Mouse (Mus musculus) spleen, postnatal 10 days (tissue): ENCODE data around the gene Cgnl1.

Experiments used
- DNase-seq, 2 experiments: peaks; one replicate each; pipeline ENCODE4 v3.0.0; 2021 to 2022; ENCODE audit warnings: low spot score in 2 of 2

The Cgnl1 gene

DNA sequence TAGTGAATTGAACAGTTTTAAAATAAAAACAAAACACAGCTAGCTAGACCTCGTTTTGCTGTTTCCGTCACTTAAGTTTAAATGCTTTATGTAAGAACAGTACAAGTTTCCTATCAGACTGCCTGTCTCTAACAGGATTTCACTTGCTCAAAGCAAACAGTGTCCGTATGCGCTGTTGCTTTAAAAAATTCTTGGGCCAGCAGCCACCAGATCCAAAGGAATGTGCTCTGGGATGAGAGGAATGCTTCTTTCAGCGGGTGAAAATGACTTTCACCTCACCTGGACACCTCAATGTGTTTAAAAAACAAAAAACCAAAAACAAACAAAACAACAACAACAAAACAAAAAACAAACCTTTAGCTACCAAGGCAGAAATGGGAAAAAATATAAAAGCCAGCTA lies 54.4 kb downstream of the Cgnl1 start:
- no peak for DNase-seq

DNA sequence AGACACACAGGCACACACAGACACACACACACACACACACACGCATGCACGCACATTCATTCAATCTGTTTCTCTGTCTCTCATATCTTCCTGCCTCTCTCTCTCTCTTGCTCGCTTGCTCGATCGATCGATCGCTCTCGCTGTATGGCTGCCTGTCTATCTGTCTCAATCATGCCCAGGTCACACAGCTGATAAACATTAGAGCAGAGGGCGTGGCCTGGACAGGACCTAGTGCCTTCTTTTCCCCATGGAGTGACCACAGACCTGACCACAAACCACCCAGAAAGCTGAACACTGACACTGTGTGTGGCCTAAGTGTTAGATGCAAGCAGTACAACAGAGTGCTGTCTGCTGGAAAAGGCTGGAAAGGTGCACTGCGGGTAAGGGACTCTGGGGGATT lies 60.6 kb downstream of the Cgnl1 start:
- no peak for DNase-seq

DNA sequence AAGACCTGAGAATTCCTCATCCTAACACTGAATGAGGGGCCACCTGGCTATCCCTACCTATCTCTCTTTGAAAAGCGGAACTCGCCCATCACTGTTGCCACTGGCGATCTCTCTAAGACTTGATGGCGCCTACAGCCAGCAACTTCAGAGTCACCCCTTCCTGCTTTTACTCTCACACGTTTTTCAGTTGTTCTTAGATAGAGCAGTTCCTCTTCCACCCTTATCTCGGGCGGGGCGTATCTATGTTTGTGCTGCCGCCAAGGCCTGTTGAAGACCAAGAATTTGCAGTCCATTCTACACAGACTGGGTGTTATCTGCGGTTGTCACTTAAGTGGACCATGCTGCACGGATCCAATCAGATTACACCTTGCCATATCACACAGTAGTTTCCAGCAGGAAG lies 62.2 kb downstream of the Cgnl1 start:
- DNase-seq, result no peak

DNA sequence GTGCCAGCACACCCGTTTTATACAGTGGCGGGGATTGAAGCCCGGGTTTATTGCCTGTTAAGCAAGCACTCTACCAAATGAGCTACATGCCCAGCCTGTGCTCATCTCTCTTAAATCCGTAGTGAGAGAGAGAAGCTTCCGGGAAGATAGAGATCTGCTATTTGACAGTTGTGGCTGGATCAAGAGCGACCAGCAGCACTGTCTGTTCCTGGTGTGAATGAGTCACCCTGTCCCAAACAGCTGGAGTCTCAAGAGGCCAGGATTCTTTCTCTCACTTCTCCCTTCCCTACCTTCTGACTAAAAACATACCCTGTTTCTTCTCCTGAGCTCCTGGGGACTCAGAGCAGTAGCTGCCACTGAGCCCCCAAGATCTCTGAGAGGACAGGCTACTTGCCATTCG lies 63.4 kb downstream of the Cgnl1 start:
- DNase-seq, result no peak

DNA sequence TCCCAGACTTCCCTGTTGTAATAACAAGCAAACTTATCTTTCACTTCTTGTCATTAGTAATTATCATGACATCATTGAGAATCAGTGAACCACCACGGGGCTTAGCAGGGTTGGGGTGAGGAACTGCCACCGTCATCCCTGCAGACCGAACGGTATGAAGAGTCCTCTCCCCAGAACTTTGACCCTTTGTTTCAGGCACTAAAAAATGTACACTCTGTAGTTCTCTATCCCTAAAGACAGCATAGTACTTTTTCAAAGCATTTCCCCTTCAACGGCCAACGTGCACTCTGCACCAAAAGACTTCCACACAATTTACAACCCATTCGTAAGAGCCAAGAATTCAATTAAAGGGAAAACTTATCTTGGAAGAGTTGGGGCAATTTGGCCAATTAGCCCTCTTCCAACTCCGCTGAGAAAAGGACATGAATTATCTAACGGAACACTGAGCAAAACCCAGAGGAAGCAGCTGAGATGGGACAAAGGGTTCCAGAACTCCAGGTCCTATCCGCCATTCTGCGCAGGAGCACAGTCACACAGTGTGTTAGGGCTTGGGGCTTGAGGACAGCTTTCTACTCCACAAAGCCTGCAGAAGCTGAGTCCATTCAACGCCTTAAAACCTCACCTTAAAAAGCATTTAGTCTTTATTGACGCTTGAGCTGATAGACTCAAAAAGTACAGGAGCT lies 66.9 kb downstream of the Cgnl1 start:
- no peak for DNase-seq

DNA sequence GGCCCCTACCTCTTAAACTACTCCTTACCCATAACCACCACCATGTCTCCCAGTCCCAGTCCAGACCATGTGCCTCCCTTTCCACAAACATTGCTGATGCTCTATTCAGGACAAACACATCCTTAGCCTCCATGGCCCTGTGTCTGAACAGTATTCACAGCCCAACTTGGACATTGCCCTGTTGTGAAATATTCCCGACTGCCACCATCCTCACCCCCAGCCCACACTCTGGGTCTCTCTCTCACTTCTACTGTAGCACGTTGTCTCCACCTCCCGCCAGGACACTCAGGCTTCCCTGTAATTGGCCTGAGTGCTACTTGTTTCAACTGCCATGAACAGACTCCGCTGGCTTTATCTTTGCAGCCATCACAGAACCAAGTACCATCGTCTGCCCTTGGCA lies 72.3 kb downstream of the Cgnl1 start:
- no peak for DNase-seq

DNA sequence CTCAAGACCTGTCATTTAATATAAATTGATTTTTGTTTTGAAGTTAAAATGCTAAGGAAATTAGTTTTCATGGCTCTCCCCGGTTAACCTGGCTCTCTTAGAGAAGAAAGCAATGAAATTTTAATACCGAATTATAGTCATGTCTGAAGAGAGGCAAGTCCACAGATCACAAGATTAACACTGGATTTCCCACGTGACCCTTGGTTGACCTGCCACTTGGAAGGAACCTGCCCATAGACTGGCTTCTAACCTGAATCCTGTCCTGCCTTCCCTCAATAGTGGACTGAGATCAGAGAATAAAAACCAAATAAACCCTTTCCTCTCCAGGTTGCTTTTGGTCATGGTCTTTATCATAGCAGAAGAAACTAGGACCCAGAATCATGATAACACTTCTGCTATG lies 73.3 kb downstream of the Cgnl1 start:
- DNase-seq, result no peak

DNA sequence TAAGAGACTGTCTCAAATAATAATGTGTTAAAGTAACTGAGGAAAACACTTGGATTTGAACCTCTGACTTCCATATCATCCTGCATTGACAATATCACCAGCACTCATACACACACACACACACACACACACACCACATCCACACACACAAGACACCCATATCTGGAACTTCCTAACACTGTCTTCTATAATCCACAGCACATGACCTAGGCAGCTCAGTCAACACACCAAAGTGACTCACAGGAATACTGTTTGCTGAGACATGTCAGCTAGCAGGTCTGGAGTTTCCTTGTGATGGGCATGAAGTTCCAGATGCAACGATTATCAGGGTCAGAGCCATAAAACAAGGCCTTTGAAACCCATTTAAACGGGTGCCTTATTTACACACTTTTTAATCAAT lies 74.2 kb downstream of the Cgnl1 start:
- DNase-seq, result no peak

DNA sequence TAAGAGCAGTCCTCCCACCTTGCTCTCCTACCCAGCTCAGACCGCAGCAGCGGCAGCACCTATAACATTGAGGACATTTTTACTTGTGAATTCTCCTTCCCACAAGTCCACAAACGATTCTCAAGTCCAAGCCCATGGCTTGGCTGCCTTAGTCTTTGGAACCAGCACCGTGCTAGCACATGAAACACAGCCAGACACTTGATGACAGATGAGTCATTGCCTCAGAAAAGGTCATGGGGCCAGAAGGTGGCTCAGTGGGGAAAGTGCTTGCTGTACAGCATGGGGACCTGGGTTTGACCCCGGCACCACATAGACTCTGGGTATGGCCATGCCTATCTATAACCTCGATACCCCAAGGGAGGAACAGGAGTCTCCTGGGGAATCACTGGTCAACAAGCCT lies 74.6 kb downstream of the Cgnl1 start:
- no peak for DNase-seq

DNA sequence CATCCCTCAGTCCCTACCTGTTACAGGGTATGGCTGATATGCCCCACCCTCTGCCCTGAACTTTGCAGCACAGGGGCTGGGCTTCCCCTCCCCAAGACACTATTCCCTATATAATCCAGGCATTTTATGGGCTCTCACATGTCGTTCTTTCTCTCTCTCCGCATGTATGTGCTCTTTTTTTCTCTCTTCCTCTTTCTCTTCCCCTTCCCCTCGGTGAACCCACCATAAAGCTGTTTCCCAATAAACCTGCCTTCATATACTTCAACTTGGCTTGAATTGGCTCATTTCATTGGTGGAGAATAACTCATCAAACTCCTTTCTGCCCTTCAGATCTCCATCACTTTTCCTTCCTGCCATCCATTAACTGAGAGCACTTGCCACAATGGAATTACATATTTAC lies 76.3 kb downstream of the Cgnl1 start:
- no peak for DNase-seq

DNA sequence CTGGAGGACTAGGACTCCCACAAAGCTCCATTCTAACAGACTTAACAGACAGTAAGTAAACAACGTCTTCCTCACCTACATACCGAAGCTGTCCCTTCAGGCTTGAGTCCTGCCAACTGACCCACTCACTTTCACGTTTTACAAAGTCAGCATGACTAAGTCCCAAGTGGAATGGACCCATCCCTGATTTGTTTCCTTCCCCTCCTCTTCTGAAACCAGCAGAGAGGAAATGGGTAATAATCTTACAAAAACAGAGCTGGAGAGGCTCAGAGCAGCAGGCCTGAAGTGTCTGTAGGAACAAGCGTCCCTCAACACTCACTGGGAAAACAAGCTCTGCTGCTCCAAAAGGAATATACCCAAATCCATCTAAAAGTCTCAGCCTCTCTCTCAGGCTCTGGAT lies 77.2 kb downstream of the Cgnl1 start:
- DNase-seq, result no peak

DNA sequence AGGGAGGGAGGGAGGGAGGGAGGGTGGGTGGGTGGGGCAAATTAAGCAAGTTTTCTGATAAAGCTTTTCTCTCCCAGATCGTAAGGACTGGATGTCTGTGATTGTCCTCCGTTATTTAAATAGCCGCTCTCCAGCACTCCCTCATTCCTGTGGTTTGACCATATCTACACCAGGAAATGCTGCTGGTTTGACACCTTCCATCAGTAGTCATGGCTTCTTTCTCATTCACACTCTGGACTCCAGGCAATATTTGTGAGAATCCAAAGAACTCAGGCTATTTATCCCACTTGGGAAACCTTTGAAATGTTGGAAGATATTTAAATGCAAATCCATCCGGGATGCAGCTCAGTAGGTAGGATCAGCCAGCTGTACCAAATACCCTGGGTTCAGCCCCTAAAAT lies 77.6 kb downstream of the Cgnl1 start:
- DNase-seq, result no peak

DNA sequence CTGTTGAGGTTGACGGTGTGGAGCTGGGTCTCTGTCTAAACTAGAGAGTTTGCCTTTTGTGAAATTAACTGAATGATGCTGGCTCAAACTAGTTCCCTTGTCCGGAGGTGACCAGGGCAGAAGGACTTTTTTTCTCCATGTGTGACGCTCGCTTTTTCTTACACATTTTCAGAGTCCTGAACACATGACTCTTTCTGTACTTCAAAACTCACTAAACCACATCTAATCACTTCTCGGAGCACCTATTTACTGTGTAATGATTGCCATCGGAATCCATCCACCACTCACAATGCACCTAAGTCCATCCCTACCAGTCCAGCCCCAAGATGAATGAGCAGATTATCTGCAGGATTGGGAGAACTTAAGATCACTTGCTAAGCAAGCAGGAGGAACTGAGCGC lies 79.2 kb downstream of the Cgnl1 start:
- DNase-seq, result no peak

DNA sequence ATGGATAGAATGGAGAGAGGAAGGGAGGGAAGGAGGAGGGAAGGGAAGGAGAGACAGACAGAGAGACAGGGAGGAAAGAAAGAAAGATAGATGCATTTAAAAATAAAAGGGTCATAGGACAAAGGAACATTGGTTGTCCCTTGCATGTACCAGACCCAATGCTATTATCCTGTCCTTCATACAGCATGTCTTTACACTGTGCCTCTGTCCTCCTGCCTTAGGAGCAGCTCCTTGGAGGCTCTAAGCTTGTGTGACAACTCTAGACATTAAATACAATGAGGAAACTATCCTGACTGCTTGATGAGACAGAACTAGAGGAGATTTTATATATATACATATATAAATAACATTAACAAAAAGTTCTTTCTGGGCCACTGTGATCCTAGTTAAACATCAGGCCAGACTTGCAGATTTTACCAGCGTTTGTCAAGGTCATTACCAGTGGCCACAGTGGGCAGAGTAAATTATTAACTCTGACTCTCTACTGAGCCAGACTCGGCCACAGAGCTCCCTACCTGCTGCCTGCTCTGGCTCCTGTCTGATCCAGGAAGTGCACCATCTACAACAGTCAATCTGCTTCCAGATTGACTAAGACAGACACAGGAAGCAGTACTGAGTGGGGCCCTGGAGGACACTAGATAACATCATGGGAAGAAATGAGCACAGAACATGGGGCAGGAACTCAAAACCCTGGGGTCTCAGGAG lies 81.9 kb downstream of the Cgnl1 start:
- no peak for DNase-seq

DNA sequence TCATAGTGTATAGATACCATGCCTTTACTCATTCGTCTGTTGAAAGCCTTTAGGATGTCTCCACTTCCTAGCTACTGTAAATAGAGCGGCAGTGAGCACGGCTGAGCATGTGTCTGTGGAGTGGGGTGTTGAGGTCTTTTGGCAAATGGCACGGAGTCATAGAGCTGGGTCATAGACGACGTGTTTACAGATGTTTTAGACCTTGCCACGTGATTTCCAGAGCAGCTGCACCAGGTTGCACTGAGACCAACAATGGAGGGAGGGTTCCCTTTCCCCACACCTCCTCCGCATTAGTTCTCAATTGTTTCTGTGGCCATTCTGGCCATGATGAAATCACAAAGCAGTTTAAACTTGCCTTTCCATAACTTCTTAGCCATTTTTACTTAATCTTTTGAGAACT lies 84.9 kb downstream of the Cgnl1 start:
- no peak for DNase-seq

DNA sequence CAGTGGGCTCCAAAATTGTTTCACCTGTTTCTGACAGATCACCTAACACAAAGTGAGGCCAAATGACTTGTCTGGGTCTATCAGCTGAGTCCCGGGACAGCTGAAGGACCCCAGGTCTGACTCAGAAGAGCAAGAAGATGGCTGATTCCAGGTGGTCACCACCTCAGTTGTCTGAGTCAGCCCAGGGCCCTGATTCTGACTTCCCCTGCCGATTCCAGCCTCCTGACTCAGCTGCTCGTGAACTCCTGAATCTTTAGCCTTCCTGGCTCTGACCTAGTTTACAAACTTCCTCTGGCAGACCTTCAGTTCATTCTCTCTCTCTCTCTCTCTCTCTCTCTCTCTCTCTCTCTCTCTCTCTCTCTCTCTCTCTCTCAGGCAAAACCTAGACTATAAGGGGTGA lies 86.6 kb downstream of the Cgnl1 start:
- DNase-seq, result no peak

DNA sequence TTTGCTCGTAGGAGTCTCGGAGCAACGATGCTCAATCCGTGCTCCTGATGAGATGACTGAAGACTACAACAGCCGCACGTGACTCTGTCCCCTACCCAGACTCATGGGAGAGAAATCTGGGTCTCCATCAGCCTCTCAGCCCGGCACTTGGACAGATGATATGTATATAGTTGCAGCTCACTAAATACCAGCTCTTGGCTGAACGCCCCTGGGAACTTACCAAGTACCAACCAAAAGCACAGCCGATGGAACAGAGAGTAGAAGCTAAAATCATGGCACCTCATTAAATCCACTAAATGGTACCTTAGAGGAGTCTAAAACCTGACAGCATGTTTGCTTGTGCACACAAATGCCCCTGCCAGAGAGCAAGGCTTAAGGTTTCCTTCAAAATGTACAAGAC lies 91.0 kb downstream of the Cgnl1 start:
- DNase-seq, result no peak

DNA sequence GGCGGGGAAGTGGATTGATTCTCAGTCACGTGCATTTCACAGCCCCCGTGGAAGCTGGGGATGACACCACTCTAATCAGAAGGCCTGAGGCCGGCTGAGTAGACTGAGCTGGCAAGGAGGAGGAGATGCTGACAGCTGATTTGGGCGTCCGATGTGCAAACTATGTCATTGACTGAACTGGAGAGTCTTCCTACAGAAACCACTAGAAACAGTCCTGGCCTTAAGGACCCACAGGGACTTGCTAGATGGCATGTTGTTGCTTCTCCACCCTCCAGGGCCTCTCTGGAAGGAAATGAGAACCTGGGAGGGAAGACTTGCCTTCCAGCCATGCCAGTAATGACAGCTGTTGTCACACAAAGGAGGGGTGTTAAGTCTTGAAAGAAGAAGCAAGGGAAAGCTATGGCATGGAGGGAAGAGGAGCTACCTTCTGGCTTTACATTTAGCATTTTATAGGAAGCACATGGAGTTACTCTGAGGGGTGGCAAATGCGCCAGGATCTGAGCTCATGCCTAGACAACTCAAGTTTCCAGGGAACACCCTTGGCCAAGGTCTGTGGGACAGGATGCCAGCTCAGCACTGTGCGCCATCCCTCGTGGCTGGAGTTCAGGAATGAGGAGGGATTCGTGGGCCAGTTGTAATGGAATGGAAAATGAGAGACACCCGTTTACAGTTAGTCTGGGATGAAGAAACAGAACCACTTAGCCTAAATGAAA lies 92.1 kb downstream of the Cgnl1 start:
- no peak for DNase-seq

DNA sequence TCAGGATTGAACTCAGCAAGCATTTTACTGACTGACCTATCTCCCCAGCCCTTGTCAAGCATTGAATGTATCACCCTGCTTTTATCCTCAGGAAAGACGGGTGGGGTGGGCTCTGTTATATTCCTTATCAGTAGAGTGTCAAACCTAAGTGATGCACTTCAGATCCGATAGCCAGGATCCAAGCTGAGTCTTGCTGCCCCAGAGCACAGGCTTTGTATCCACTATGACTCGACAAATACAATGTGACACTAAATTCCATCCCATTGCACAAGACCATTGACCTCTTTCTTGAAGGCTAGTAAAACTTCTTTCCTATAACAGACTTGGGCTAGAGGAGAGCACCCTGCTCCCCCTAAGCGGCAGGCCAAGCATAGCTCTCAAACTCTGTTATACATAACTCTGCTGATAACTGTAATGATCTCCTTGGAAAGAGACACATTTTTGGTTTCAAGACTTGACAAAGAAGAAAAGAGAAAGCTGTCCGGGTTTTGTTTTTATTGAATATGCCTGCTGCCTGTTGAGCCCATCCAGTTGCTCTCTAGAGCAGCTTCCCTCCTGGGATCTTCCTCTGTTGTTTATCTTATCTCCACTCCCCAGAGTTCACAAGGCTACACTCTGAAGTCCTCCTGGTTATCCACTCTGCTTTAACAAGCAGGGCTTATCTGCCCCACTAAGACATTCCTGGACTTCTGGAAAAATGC lies 94.3 kb downstream of the Cgnl1 start:
- no peak for DNase-seq

DNA sequence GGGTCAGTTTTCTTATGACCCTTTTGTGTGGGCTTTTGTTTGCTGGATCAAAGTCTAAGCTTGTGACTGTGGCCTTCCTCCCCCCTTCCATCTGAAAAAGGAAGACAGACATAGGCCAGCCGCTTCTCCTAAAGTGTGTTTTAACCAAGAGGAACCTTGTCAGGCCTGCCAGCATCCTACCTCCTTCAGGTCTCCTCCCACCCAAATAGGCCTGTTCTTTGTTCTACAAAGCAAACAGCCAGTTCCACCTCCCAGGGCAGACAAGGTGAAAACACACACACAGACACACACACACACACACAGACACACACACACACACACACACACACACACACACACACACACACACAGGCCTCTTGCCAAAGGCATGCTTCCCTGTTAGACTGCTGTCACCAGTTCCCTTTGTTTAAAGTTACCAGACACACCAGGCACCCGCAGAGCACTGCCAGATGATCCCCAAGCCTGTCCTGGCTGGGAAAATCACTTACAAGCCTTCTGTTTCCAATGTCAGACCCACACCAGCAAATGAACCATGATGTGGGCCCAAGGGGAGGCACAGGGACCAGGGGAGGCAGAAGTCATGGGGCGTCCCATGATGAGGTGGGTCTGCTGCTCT lies 95.5 kb downstream of the Cgnl1 start:
- no peak for DNase-seq

DNA sequence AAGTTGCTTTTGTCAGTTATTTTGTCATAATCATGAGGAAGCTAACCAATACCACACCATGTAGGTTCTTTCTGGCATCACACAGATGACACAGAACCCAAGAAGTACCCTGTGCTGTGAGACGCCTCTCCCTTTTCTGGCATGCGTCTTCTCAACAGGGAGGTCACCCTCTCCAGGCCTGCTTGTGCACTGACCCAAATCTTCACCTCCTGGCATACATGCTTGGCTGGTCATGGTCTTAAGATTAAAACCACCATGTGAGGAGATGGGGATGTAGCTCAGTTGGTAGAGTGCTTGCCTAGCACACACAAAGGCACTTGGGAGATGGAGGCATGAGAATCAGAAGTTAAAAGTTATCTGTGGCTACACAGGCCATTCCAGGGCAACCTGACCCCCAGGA lies 96.2 kb downstream of the Cgnl1 start:
- DNase-seq, result no peak

DNA sequence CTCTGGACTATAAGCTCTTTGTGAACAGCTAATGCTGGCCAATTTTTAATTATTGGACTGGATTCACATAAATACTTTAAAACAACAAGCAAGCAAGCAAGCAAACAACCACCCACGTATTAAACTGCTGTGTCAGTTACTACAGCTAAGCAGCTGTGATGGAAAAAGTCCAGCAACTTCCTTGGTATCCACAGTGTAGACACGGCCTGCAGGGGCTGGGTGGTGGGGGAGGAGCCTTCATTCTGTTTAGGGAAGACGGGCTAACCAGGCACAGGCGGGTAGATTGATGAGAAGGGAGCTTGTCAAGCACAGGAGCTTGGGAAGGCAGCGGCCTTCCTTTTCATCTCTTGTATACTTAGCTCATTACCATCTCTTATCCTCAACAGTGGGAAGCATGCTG lies 96.9 kb downstream of the Cgnl1 start:
- DNase-seq, result no peak
